Mouse (Mus musculus) MEL (cell line): ENCODE measurements around the gene Limk2. TPM values are rescaled to one million over a fixed set of nuclear protein-coding genes. Genes with fewer than 3 reads are reported as not detected.

Experiments
- DNase-seq: peaks from one replicate; pipeline ENCODE4 v3.0.0; 2011; ENCODE audit warnings: low read depth, low spot score
- H3K27ac ChIP-seq: 2 replicates; pipeline ENCODE4 v1.5.1; 2012; ENCODE audit warnings: low read depth, mild to moderate bottlenecking, control low read depth, low read length, moderate library complexity; ENCODE audit not compliant: control insufficient read depth
- H3K27me3 ChIP-seq, 2 experiments: fragments of 150-350 bp in 1 of 2; sonication (generic) in 1 of 2; 2 replicates each; pipeline ENCODE4 v1.6.1; 2012; ENCODE audit warnings: low read length in 2 of 2, mild to moderate bottlenecking in 2 of 2, improper control_type of control experiment in 1 of 2, moderate library complexity in 1 of 2; ENCODE audit not compliant: insufficient read depth in 2 of 2, control insufficient read depth in 1 of 2
- H3K36me3 ChIP-seq, 2 experiments: 2 replicates each; pipeline ENCODE4 v1.6.1; 2012 to 2014; ENCODE audit warnings: low read length in 2 of 2, improper control_type of control experiment in 1 of 2, inconsistent platforms in 1 of 2, mild to moderate bottlenecking in 1 of 2; ENCODE audit not compliant: insufficient read depth in 2 of 2, control insufficient read depth in 1 of 2
- H3K4me1 ChIP-seq, 2 experiments: fragments of 150-350 bp in 1 of 2; sonication (generic) in 1 of 2; 2 replicates each; pipeline ENCODE4 v1.6.1; 2012; ENCODE audit warnings: low read length in 2 of 2, improper control_type of control experiment in 1 of 2, mild to moderate bottlenecking in 1 of 2; ENCODE audit not compliant: insufficient read depth in 2 of 2, control insufficient read depth in 1 of 2
- H3K4me3 ChIP-seq, 2 experiments: fragments of 150-350 bp in 1 of 2; sonication (generic) in 1 of 2; 2 replicates each; pipeline ENCODE4 v1.5.1; 2012; ENCODE audit warnings: low read depth in 2 of 2, low read length in 2 of 2, mild to moderate bottlenecking in 2 of 2, moderate library complexity in 2 of 2, control low read depth in 1 of 2, improper control_type of control experiment in 1 of 2; ENCODE audit not compliant: control insufficient read depth in 1 of 2, insufficient read depth in 1 of 2
- H3K79me2 ChIP-seq: 2 replicates; pipeline ENCODE4 v1.6.1; 2012; ENCODE audit warnings: mild to moderate bottlenecking, low read length, moderate library complexity; ENCODE audit not compliant: control insufficient read depth, poor library complexity, insufficient read depth
- H3K9ac ChIP-seq: 2 replicates; pipeline ENCODE4 v1.6.1; 2012; ENCODE audit warnings: low read depth, mild to moderate bottlenecking, control low read depth, low read length, moderate library complexity; ENCODE audit not compliant: control insufficient read depth, poor library complexity, severe bottlenecking
- H3K9me3 ChIP-seq: fragments of 150-350 bp; sonication (generic); replicated peaks from 2 replicates; pipeline ENCODE4 v1.6.1; 2012; ENCODE audit warnings: mild to moderate bottlenecking, low read length, improper control_type of control experiment, moderate library complexity; ENCODE audit not compliant: insufficient read depth
- CHD2 ChIP-seq: IDR thresholded peaks from 2 replicates; pipeline ENCODE4 v1.6.1; 2011; ENCODE audit warnings: low read length, improper control_type of control experiment
- CTCF ChIP-seq, 3 experiments: IDR thresholded peaks in 2 of 3; conservative IDR thresholded peaks in 1 of 3; 2 replicates each; pipeline ENCODE4 v1.5.1; 2011 to 2012; ENCODE audit warnings: low read length in 3 of 3, low read depth in 2 of 3, mild to moderate bottlenecking in 2 of 3, improper control_type of control experiment in 1 of 3, inconsistent platforms in 1 of 3, mixed read lengths in 1 of 3, moderate library complexity in 1 of 3; ENCODE audit not compliant: control insufficient read depth in 1 of 3, insufficient read depth in 1 of 3, poor library complexity in 1 of 3, severe bottlenecking in 1 of 3
- ELF1 ChIP-seq: IDR thresholded peaks from 2 replicates; pipeline ENCODE4 v1.6.1; 2014; ENCODE audit warnings: low read depth, mild to moderate bottlenecking, inconsistent platforms, low read length, improper control_type of control experiment, moderate library complexity
- EP300 ChIP-seq, 2 experiments: IDR thresholded peaks; 2 replicates each; pipeline ENCODE4 v1.6.1; 2011; ENCODE audit warnings: improper control_type of control experiment in 2 of 2, low read length in 2 of 2, low read depth in 1 of 2, mild to moderate bottlenecking in 1 of 2
- ETS1 ChIP-seq: IDR thresholded peaks from 2 replicates; pipeline ENCODE4 v1.6.1; 2012; ENCODE audit warnings: low read depth, mild to moderate bottlenecking, inconsistent platforms, low read length, improper control_type of control experiment, moderate library complexity
- GABPA ChIP-seq: IDR thresholded peaks from 2 replicates; pipeline ENCODE4 v1.6.1; 2012; ENCODE audit warnings: low read depth, mild to moderate bottlenecking, inconsistent platforms, low read length, improper control_type of control experiment, moderate library complexity
- GATA1 ChIP-seq: IDR thresholded peaks from 2 replicates; pipeline ENCODE4 v1.6.1; 2011; ENCODE audit warnings: low read depth, low read length, improper control_type of control experiment
- HCFC1 ChIP-seq: IDR thresholded peaks from 2 replicates; pipeline ENCODE4 v1.6.1; 2012; ENCODE audit warnings: low read depth, mild to moderate bottlenecking, inconsistent platforms, low read length, improper control_type of control experiment, moderate library complexity
- MAX ChIP-seq: IDR thresholded peaks from 2 replicates; pipeline ENCODE4 v1.6.1; 2011; ENCODE audit warnings: low read length, improper control_type of control experiment
- MAZ ChIP-seq: IDR thresholded peaks from 2 replicates; pipeline ENCODE4 v1.6.1; 2012; ENCODE audit warnings: low read depth, mild to moderate bottlenecking, inconsistent platforms, low read length, improper control_type of control experiment
- MYC ChIP-seq: IDR thresholded peaks from 2 replicates; pipeline ENCODE4 v1.6.1; 2011; ENCODE audit warnings: low read depth, mild to moderate bottlenecking, low read length, improper control_type of control experiment, moderate library complexity
- RAD21 ChIP-seq: IDR thresholded peaks from 2 replicates; pipeline ENCODE4 v1.6.1; 2011; ENCODE audit warnings: mild to moderate bottlenecking, low read depth, low read length, improper control_type of control experiment
- SIN3A ChIP-seq: IDR thresholded peaks from 2 replicates; pipeline ENCODE4 v1.6.1; 2012; ENCODE audit warnings: low read length, improper control_type of control experiment, inconsistent platforms
- SMC3 ChIP-seq: IDR thresholded peaks from 2 replicates; pipeline ENCODE4 v1.6.1; 2011; ENCODE audit warnings: low read depth, low read length, improper control_type of control experiment
- TBP ChIP-seq: IDR thresholded peaks from 2 replicates; pipeline ENCODE4 v1.8.0; 2011; ENCODE audit warnings: low read depth, low read length, improper control_type of control experiment
- USF2 ChIP-seq, 2 experiments: IDR thresholded peaks; 2 replicates each; pipeline ENCODE4 v1.6.1; 2011 to 2012; ENCODE audit warnings: improper control_type of control experiment in 2 of 2, low read length in 2 of 2, borderline replicate concordance in 1 of 2, inconsistent platforms in 1 of 2, low read depth in 1 of 2, mild to moderate bottlenecking in 1 of 2; ENCODE audit not compliant: insufficient read depth in 1 of 2
- ZNF384 ChIP-seq: IDR thresholded peaks from 2 replicates; pipeline ENCODE4 v1.6.1; 2012; ENCODE audit warnings: low read depth, mild to moderate bottlenecking, inconsistent platforms, low read length, improper control_type of control experiment
- polyA plus RNA-seq, 2 experiments: library from polyadenylated mRNA; stranded (reverse) in 1 of 2; unstranded in 1 of 2; fragments of >175 nt in 1 of 2; fragments of >200 nt in 1 of 2; gene quantifications; 2 replicates each; pipeline versions ENCODE4 v1.2.1 to v1.2.4; 2012; ENCODE audit warnings: low replicate concordance in 2 of 2, low read depth in 1 of 2; ENCODE audit not compliant: insufficient read length in 2 of 2, insufficient read depth in 1 of 2, missing spikeins in 1 of 2
- total RNA-seq: library from RNA; depleted of rRNA; stranded (reverse); fragments of 300-350 nt; gene quantifications from 2 replicates; pipeline ENCODE4 v1.2.3, GENCODE M21; 2012

The Limk2 gene
- total and polyA plus RNA-seq, 3 experiments = 19.6 to 29.1 TPM; not detected in 1

DNA sequence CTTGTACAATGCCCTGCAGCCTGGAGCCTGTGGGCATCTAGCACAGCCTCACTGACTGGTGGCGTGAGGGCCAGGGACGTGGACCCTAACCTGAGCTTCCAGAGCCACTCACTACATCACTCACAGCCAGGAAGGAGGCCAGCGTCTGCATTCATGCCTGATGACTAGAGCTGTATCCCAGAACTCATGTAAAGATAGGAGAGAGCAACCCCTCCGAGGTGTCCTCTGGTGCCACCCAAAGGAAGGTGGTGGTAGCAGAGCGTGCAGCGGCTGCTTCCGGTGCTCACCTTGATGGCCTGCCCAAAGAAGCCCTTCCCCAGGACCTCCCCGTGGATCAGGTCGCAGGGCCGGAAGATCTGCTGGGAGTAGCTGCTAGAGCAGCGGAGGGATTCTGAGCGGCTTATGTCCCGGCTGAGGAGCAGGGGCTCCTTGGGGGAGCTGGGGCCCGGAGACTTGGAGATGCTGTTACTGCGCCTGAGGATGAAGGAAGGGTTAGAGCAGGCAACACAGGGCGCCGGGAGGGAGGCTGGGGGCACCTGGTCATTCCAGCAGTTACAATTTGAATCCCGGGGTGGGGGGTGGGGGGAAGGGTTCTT, 55.9 kb downstream of the Limk2 start:
- Histone ChIP-seq H3K9me3 (no peaks in the 10 kb centered on the region), H3K79me2 (no peaks in the 10 kb centered on the region), H3K4me1 (peaks cover 0 to 12% of the 10 kb centered on the region in 2 experiments; a peak in 3 of 4 replicates), H3K4me3 (no peak overlapping the region), H3K27me3 (no peaks in the 10 kb centered on the region), H3K9ac (no peak overlapping the region), H3K27ac (no peak overlapping the region), H3K36me3 (peaks cover 0 to 10% of the 10 kb centered on the region in 2 experiments; a peak in 3 of 4 replicates)
- DNase-seq = peak; percentile 23
- TF ChIP-seq CTCF (IDR thresholded peaks at IDR 0.05 in 2 of 3, conservative IDR thresholded peaks at IDR 0.05 in 1 of 3; ENCODE audit: control insufficient read depth in 1 of 3, insufficient read depth in 1 of 3, low read depth in 2 of 3, low read length in 3 of 3, poor library complexity in 1 of 3, severe bottlenecking in 1 of 3) = peak; percentile 8 to 47 (median 47); a peak in 4 of 6 replicates
- TF ChIP-seq RAD21 = peak; percentile 38
- peak; percentile 32; the same call in 1 of the 2 replicates for TF ChIP-seq SMC3
- no peak for TF ChIP-seq MAZ
- TF ChIP-seq GABPA = no peak
- no peak for TF ChIP-seq MYC
- no peak for TF ChIP-seq HCFC1
- TF ChIP-seq MAX = no peak

DNA sequence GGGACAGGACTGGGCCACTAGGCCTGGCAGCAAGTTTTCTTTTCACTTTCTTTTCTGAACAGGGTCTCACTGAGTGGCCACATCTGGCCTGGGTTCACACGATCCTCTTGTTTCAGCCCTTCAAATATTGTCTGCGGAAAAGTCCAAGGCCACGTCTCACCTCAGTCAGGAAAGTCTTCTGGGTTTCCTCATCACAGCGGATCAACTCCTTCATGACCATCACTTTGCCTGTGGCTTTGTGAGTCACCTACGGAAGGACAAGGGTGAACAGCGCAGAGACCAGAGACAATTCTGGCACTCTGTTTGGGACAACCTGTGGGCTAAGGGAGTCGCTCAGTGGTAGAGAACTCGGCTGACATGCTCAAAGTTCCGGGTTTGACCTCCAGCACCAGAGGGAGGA, 56.9 kb downstream of the Limk2 start:
- Histone ChIP-seq H3K79me2 (no peaks in the 10 kb centered on the region), H3K4me1 (peaks cover 0 to 12% of the 10 kb centered on the region in 2 experiments; a peak in 3 of 4 replicates), H3K27ac (no peak overlapping the region), H3K36me3 (peaks cover 0 to 10% of the 10 kb centered on the region in 2 experiments; a peak in 3 of 4 replicates), H3K9ac (no peak overlapping the region), H3K4me3 (no peak overlapping the region), H3K9me3 (no peaks in the 10 kb centered on the region), H3K27me3 (no peaks in the 10 kb centered on the region)
- no peak for DNase-seq
- no peak for TF ChIP-seq ETS1
- TF ChIP-seq TBP = no peak
- no peak for TF ChIP-seq CHD2
- TF ChIP-seq ZNF384 = no peak
- no peak for TF ChIP-seq RAD21
- no peak for TF ChIP-seq EP300 (IDR thresholded peaks at IDR 0.05; ENCODE audit: low read depth in 1 of 2, low read length in 2 of 2)
- no peak for TF ChIP-seq MYC
- TF ChIP-seq ELF1 = no peak
- no peak for TF ChIP-seq USF2 (IDR thresholded peaks at IDR 0.05; ENCODE audit: borderline replicate concordance in 1 of 2, insufficient read depth in 1 of 2, low read depth in 1 of 2, low read length in 2 of 2)
- no peak for TF ChIP-seq SMC3
- TF ChIP-seq GATA1 = no peak
- no peak for TF ChIP-seq SIN3A
